Mouse (Mus musculus) c-Kit-positive CD71-positive TER-119-positive erythroid progenitor cells, embryonic 14.5 days (primary cell): ENCODE measurements around the gene Ccp110.
A peak's percentile ranks its signal among the peaks of the same experiment; 100 is the strongest.

Experiments
- DNase-seq: peaks from one replicate; pipeline ENCODE4 v3.0.0-alpha.2; 2013; ENCODE audit warnings: low spot score

Gene Ccp110

DNA sequence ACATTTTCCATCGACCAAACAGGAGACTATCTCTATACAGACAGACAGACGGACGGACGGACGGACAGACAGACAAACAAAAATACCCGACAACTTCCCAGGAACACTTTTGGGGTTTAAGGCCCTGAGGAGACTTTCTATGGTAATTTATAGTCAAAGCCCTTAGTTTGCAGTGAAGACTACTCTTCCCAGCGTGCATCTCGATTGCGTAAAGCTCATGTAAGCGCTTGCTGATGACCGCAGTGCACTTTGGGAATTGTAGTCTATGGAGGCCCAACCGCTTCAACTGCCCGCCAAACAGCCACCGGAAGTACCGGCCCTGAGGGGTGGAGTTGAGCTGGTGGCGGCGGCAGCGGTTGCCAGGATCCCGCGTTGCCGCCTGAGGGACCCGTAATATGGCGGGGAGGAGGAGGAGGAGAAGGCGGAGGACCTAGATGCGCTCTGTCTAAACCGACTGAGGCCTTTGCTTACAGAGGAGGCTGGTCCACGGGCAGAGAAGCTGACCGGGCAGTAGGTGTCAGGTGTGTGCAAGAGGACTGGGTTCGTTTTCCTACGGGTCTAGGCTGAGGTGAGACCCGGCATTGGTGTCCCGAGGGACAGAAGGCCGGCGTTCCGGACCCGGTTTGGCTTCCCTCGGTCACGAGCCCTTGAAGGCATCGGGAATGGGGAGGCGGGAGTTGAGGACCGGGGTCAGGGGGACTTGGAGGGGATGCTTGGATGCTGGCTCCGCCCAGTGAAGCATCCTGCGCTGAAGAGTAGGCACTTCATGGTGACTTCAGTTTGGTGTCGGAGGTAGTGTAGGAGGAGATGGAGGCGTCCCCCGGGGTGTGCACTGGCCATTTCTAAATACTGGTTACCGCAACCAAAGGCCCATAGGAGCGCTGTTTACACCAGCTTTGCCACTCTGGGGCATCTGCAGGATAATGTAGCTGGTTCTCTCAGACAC is at the start of gene Ccp110:
Ccp110 (plus strand) TSS at position 325 of the 946 bp plus-strand sequence.
- peak; percentile 95 for DNase-seq

DNA sequence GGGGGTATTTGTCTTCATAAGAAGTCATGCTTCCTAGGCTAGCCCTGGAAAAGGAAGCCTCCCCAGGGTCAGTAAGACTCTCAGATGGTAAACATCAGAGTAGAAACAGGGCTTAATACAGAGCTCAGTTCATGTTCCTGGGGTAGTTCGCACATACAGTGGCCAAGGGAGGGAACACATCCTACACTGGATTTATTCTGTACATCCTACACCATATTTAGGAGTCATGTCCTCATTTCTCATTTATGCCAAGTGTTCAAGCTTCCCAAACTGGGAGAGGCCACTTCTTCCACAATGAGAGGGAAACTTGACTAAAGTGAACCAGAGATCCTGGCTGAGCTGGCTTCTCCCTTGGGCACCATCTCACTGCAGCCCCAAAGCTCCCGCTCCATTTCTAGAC is 44.6 kb upstream of the Ccp110 start:
- no peak for DNase-seq

DNA sequence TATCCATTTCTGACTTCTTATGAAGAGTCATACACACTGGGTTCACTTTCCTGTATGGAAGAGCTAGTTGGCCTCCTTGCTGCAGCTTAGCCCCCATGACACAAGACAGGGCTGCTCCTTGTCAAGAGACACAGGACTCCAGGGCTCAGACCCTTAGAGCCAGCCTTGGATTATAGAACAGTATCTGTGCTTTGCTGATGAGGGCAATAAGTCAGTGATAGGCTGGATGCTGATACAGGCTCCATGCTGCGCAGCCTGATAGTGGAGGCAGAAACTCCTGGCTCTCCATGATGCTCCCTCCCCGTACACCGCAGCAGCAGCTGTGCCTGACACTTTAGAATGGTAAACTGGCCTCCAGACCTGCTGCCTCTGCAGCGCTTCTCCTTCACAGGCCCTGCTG is 42.2 kb upstream of the Ccp110 start:
- no peak for DNase-seq

DNA sequence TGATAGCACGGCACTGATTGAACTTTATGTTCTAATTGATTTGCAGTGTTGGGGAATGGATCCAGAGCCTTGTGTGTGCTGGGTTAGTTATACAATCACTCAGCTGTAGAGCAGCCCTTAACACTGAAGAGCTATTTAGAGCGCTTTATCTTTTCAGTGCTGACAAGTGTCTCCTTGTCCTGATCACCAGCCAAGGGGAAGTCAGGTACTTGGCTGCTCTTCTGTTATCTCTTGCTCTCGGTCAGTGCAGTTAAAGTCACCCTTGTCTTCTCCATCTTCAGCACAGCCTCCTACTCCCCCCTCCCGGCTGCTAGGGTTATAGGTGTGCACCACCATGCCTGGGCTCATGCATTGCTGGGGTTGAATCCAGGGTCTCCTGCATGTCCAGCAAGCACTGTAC is 35.5 kb upstream of the Ccp110 start:
- no peak for DNase-seq

DNA sequence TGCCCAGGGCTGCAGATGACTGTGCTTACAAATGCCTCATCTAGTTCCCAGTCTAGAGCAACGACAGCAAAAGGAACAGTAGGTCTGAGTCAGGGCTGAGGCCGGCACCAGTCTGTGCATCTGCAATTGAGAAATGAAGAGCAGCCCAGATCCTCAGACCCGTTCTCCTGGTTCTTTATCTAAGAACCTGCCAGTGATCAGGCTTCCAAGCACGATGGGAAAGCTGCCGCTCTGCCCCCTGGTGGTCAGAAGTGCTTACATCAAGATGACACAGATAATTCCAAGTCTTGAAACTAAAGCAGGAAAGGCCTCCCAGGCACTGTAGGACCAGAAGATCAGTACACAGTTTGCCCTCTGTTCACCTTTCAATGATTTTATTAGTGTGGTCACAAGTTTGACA is 24.2 kb upstream of the Ccp110 start:
- DNase-seq, result peak; percentile 68

DNA sequence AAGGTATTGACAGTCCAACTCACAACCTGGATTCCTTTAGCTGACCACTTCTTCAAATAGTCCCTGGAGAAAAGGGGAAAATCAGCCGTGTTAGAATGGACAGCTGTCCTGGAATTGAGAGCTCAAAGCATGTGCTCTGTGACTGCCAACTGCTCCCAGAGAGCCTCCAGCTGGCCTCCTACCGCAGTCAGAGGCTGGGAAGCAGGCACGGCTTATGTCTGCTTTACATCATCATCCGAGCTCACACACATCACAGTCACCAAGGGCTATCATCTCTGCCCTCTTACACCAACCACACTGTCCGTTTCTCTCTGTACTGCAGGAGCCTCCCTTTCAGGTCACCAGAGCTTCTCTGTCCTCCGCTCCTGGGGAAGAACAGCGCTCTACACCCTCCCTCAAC is 23.3 kb upstream of the Ccp110 start:
- no peak for DNase-seq

DNA sequence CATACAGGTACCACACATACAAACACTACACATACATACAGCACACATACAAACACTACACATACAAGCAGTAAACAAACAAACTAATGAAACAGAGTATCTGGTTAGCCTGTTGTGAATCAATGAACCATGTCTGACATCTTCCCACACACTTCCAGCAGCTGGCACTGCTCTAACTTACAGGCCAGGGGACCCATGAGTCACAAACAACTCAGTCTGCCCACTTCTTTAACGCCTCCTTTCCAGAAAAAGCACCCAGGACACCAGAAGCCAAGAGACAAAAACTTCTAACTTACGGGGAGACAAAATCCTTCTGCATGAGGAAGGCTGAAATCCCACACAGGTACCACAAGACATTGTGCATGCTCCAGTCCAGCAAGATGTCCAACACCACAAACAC is 21.1 kb upstream of the Ccp110 start:
- DNase-seq, result no peak

DNA sequence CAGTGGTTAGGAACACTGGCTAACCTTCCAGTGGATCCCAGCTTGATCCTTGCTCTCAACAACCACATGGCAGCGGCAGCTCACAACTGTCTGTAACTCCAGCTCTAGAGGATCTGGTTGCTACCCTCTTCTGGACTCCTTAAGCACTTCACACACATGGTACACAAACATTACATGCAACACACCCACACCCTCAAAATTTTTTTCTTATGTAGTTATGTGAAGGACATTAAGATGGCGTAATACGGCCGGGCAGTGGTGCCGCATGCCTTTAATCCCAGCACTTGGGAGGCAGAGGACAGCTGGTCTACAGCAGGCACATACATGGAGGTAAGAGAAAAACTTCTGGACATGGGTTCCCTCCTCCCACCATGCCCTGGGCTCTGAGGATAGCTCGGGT is 16.2 kb upstream of the Ccp110 start:
- no peak for DNase-seq

DNA sequence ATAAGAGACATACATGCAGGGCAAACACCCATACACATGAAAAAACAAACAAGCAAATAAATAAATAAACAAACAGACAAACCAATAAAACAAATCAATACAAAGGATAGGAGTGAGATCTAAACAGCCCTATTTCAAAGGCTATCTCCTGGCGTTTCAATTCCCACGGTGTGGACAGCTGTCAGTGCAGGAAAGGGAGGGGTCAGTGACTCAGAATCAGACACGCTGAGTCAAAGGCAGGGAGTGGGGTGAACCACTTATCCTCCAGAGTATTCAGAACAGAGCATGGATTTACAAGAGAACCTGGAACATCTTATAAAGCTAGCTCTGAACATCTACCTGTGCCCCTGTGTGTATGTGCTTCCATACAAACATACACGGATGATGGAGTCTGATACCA is 15.2 kb upstream of the Ccp110 start:
- DNase-seq, result no peak

DNA sequence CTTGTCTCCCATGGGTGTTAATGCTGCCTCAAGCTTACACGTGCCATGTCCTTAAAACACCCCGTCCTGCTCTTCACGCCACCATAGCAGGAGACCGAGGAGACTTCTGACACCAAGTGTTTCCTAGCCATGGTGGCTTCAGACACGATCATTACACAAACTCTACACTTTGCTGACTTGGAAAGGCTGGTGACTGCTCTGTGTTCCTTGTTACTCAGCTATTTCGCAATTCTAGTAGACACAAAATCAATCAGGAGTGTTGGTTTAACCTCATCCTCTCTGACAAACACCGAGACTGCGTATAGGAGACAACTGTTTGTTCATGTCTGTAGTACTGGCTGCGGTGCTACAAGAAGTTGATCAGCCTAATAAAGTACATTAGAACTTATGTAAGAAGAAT is 13.5 kb upstream of the Ccp110 start:
- no peak for DNase-seq

DNA sequence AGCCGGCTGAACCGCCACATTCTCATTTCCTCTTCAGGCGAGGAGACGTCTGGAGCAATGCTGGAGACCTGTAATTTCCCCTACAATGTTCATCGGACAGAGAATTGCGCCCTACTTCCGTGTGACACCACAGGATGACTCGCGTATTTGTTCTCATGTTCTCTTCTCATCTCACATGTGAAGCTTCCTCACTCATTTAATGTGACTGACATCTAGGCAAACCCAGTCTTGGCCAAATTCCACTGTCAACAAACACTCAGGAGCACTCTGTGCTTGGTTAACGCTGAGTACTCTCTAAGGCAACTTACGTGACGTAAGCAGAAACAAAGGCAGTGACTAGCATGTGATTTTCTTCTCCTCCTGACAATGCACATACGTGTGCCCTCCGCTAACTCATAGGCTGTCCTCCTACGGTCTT is 9.2 kb upstream of the Ccp110 start:
- DNase-seq, result no peak

DNA sequence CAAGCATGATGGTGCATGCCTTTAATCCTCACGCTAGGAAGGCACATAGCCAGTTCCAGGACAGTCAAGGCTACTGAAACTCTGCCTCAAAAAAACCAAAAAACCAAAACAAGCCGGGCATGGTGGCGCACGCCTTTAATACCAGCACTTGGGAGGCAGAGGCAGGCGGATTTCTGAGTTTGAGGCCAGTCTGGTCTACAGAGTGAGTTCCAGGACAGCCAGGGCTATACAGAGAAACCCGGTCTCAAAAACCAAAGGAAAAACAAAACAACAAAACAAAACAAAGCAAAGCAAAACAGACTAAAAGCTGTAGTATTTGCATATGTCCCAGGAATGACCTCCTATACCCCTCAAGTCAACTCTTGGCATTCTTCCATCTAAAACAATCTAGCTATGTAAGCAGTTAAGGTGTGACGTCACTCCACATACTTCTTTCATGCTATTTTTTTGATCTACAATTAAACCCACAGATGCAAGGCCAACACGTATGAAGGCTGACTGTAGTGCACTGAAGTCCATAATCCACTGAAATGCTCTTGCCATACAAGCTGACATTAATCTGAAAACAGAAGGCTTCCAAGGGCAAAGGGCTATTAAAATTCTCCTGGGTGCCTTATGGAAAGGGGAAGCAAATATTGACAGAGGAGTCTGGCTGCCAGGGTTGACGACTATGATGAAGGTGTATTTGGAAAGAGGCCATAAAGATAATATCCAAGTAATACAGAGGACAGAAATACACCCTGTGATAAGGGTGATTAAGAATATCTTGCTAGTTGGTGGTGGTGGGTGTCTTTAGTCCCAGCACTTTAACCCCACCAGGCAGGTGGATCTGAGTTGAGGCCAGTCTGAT is 8.1 kb upstream of the Ccp110 start:
- DNase-seq, result no peak

DNA sequence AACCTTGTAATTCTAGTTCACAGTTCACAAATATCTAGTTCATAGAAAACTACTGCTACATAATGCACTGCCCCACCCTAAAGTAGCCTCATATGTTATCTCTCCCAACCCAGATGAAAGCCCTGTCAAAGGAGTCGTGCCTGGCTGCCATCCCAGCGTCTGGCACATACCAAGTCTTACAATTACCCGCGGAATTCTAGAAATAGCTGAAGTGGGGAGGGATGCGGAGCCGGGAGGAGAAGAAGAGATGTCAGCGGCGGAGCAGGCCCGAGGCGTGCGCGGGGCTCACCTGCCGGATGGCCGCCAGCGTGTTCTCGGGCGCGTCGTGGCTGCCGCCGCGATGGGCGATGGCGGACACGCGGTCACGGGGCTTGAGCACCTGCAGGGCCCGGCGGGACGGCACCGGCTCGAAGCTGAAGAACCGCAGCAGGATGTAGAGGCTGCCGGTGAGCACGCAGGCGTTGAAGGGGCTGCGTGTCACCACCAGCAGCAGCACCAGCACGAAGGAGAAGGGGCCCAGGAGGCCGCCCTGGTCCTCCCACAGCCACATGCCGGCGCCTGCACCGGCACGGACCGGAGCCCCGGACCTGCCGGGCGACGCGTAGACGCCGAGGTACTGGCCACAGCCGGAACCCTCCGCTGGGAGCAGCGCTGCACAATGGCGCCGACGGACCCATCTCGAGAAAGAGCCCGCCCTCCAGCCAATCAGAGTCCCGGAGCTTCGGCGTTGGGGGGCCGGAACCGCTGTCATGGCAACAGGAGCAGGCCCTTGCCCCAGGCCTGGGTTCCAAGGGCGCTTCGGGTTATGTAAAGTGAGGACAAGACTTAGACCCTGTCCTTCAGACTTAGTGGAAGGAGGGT is 7.0 kb upstream of the Ccp110 start, which contains the start of gene Gde1:
Gde1 (minus strand) TSS at position 678 of the 861 bp plus-strand sequence.
- peak; percentile 82 for DNase-seq

DNA sequence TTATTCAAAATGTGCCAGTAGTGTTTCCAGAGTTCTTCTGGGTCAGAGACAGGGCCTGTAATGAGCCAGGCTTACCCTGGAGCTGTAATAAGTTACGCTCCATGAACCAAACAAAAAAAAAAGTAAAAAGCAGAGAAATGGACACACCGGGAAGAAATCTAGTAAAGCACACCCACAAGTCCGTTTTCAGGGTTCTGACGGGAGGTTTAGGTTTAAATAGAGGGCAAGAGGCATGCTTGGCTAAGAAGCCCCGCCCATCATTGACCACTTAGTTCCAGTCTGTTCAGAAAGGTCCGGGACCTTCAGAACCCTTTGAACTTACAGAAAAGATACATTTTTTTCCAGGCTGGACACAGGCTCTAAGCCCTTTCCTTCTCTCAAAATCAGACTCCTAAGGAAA is 6.3 kb upstream of the Ccp110 start:
- no peak for DNase-seq

DNA sequence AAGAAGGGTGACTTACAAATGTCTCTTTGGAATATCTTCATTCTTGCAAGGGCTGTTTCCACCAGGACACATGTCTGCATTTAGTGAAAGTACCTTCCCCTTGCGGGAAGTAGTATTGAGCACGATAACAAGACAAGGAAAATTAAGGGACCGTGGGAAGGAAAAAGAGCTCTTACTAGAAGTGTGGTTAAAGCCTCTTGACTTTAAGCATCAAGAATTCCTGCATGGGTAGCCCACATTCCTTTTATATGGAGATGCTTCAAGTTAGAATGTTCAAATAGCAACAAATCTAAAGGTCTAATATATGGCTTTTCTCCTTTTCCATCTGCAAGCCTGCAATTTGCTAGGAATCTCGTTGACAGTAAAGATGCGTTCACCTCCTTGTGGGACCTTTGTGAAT is 5.9 kb upstream of the Ccp110 start:
- DNase-seq, result no peak

DNA sequence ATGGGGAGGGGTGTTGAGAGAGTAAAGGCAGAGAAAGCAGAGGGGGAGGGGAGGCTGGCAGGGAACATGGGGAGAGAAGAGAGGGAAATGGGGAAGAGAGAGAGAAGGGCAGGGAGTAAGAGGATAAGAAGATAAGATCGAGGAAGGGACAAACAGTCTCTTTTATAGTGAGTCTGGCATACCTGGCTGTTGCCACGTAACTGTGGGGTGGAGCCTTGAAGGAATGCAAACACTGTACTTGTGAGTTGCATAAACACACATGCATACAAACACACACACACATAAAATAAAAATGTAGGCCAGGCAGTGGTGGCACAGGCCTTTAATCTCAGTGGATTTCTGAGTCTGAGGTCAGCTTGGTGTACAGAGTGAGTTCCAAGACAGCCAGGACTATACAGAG is 5.1 kb upstream of the Ccp110 start:
- DNase-seq, result no peak

DNA sequence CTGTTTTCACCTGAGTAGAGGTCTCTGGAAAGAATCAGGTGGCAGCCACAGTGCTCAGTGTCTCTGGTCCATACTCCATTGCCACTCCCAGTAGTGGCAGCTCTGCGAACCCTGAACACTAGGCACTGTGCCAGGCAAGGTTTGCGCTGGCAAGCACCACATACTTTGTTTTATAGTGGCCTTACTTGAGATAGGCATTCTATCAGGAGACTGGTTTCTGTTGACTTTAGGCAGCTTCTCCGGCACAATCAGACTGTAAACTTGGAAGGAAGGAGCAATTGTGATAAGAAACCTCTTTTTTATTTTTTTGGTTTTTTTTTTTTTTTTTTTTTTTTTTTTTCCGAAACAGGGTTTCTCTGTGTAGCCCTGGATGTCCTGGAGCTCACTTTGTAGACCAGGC is 4.3 kb upstream of the Ccp110 start:
- DNase-seq, result no peak

DNA sequence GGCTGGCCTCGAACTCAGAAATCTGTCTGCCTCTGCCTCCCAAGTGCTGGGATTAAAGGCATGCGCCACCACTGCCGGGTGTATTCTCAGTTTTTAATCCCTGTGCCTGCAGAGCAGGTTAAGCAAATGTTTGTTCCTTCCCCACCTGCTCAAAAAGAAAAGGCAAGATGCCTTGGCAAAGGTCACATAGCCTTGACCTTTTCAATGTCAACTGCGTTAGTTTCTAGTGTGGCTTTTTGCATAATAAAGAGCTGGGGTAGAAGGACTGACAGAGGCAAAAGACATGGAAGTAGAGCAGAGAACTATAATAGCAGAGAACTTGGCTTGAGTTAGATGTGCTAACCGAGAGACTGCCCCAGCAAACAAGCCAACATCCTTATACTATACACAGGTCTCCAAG is 1.6 kb upstream of the Ccp110 start:
- DNase-seq, result no peak

DNA sequence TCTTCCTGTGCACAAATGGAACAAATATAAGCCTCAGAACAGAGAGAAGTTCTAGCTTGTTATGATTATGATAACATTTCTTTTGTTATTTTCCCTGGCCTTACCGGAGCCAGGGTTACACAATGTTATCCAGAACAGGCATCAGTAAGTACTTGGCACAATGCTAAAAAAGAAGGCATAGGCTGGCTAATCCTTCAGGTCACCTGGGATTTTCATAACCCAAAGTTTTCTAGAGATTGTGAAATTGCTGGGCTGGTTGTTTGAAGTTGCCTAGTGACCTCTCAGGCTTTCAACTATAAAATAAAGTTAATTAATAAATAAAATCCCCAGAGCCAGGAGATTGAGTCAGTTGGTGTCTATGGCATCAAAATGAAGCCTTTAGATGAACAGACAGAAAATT is 2.5 kb downstream of the Ccp110 start:
- DNase-seq, result no peak

DNA sequence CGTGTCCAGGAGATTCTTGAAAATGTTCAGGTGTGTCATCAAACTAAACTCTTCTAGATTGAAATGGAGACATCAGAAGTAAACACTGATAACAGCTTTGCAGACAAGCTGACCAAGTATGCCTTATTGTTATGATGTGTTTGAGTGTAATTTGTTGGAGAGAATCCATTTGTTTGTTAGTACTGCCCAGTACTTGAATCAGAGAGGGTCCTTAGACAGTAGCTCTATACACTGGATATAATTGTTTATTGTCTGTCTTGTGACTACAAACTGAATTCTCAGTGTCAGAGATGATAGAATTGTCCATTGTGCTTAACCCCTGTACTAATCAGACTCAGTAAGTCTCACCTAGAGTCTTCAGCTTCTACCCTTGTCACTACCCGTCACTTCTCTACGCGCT is 5.7 kb downstream of the Ccp110 start:
- DNase-seq, result no peak

DNA sequence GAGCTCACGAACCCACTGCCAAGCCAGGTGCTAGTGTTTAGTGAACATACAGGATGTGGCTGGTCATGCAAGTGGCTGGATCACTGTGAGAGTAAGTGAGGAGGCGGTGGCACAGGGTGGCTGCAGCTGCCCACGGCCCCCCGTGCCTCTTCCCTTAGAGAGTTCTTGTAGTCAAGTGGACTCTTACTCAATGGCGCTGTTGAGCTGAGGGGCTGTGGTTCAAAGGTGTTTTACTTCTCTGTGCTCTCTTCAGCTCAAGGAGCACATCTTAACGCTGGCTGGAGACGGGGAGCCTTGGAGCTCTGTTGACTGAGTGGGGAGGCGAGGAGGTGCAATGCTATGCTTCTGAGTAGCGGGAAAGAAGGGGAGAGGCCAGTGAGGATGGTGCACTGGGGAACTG is 11.6 kb downstream of the Ccp110 start:
- no peak for DNase-seq

DNA sequence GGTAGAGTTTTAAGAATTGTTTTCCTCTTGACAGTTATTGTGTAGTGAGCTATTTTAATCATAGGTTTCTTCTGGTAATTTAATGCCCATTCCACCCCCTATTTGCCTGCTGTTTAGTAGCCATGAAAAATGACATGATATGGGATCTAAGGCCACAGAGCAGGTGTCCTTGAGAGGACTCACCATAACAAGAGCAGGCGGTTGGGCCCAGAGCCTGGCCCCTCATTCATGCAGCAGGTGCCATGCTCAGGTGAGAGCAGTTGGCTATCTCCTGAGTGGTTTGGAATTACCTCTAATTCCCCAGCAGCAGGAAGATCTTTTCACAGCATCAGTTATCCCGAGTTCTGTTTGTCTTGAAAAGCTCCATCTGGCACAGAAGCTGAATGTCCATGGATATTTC is 13.1 kb downstream of the Ccp110 start:
- no peak for DNase-seq
